Mouse (Mus musculus): ENCODE measurements around the gene Stx5a. TPM values are rescaled to one million over a fixed set of nuclear protein-coding genes. Genes with fewer than 3 reads are reported as not detected.

Stx5a gene
- polyA plus RNA-seq, 1 experiment from 2014 or later: 175 TPM

DNA sequence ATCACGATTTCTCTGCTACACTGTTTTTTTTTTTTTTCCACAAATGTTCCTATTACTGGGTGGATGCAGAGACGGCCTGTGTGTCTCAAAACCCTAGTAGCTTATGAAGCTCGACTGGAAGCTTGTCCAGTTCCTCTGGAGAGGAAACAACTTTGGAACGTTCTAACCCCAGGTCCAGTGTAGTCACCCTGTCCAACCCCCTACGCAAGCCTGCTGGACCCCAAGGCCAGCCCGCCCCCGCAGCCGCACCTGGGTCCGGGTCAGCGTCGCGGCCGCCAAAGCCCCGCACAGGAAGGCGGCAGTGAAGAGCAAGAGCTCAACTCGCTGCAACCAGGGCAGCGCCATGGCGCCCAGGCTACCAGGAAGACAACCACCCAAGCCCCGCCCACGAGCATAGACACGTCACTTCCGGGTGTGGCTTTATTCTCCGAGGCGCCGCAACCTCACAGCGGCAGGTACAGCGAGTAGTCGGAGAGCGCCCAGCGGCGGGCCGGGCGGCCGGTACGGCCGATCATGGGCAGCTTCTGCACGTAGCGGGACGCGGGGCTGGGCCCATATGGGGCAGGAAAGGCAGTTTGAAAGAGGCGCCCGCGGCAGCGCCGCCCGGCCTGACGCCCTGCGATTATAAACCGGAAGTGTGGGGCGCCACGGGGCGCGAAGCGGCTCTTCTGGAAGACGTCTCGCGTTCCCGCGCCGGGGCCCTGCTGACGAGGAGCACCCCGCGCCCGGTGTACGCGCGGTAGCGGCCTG, 33.0 kb downstream of the Stx5a start, which contains the start of gene Tmem179b:
Gene Tmem179b (minus strand): TSS at position 382 of the 750 bp plus-strand sequence.
- ATAC-seq (ENCODE audit: insufficient number of reproducible peaks, low FRiP score, low TSS enrichment, low read depth): peak; percentile 93
- Histone ChIP-seq H3K9me3 (replicated peaks) (no peaks in the 10 kb centered on the region), H3K4me2 (replicated peaks) (peak within 1 kb of the TSS; percentile 88), H3K36me3 (peaks cover 33% of the 10 kb centered on the region), H3K4me3 (replicated peaks) (peak within 1 kb of the TSS; percentile 78), H3K9ac (peak within 1 kb of the TSS; percentile 95), H3K27me3 (no peaks in the 10 kb centered on the region), H3K4me1 (peaks cover 25% of the 10 kb centered on the region), H3K27ac (replicated peaks) (peak within 1 kb of the TSS; percentile 99)
- under 1% methylated on average over 68 of the region's 68 CpGs for WGBS

DNA sequence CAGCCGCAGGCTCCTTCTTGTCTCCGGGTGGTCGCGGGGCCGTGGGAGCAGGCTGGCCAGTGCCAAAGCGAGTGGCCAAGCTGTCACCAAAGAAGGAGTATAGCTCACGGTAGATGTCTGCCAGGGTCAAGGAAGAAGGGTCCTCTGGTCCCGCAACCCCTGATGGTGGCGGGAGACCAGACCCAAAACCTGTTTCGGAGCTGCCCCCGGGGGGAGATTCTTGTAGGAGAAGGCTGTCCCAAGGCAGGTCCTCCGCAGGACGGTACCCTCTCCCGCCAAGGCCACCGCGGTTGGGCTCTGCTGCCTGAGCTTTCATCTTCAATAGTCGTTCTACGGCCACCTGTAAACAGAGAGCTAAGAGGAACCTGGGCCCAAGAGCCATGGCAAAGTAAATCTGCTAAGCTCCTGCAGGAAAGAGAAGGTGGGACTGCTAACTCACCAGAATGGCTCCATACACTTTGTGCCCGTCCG, 33.8 kb downstream of the Stx5a start:
- H3K4me2 ChIP-seq (replicated peaks): peak overlapping the region; percentile 88
- no peaks in the 10 kb centered on the region for H3K9me3 ChIP-seq (replicated peaks)
- peak overlapping the region; percentile 78 for H3K4me3 ChIP-seq (replicated peaks)
- H3K27me3 ChIP-seq: no peaks in the 10 kb centered on the region
- H3K27ac ChIP-seq (replicated peaks): peak overlapping the region; percentile 99
- H3K4me1 ChIP-seq: peaks cover 25% of the 10 kb centered on the region
- 4% methylated on average over 20 of the region's 20 CpGs for WGBS
- H3K9ac ChIP-seq: peak overlapping the region; percentile 95
- ATAC-seq (ENCODE audit: insufficient number of reproducible peaks, low FRiP score, low TSS enrichment, low read depth): peak; percentile 22
- peaks cover 30% of the 10 kb centered on the region for H3K36me3 ChIP-seq

GRCm38 (mm10) chr19:8786008-8786781, 45.0 kb downstream of the Stx5a start, which contains the start of gene Taf6l:
Gene Taf6l (minus strand): TSS chr19:8786417.
- Histone ChIP-seq H3K36me3 (peaks cover 34% of the 10 kb centered on the region), H3K4me3 (replicated peaks) (peak within 1 kb of the TSS; percentile 81), H3K9me3 (replicated peaks) (no peaks in the 10 kb centered on the region), H3K9ac (peak within 1 kb of the TSS; percentile 65), H3K27ac (replicated peaks) (peak within 1 kb of the TSS; percentile 90), H3K4me1 (peaks cover 10% of the 10 kb centered on the region), H3K4me2 (replicated peaks) (peak within 1 kb of the TSS; percentile 72), H3K27me3 (no peaks in the 10 kb centered on the region)
- WGBS: under 1% methylated on average over 32 of the region's 32 CpGs
- peak; percentile 98 for ATAC-seq (ENCODE audit: insufficient number of reproducible peaks, low FRiP score, low TSS enrichment, low read depth)

GRCm38 (mm10) chr19:8788521-8788920, 47.3 kb downstream of the Stx5a start:
- H3K4me1 ChIP-seq: peaks cover 10% of the 10 kb centered on the region
- H3K9ac ChIP-seq: no peak overlapping the region
- 24% methylated on average over 3 of the region's 3 CpGs for WGBS
- no peak overlapping the region for H3K4me3 ChIP-seq (replicated peaks)
- H3K4me2 ChIP-seq (replicated peaks): no peak overlapping the region
- no peaks in the 10 kb centered on the region for H3K9me3 ChIP-seq (replicated peaks)
- no peak for ATAC-seq (ENCODE audit: insufficient number of reproducible peaks, low FRiP score, low TSS enrichment, low read depth)
- H3K36me3 ChIP-seq: peaks cover 25% of the 10 kb centered on the region
- no peak overlapping the region for H3K27ac ChIP-seq (replicated peaks)
- H3K27me3 ChIP-seq: no peaks in the 10 kb centered on the region

- no peak overlapping the region for H3K27ac ChIP-seq (replicated peaks)
- peaks cover 10% of the 10 kb centered on the region for H3K4me1 ChIP-seq
- WGBS: 53% methylated on average over 1 of the region's 1 CpGs
- H3K9me3 ChIP-seq (replicated peaks): no peaks in the 10 kb centered on the region
- H3K4me3 ChIP-seq (replicated peaks): no peak overlapping the region
- ATAC-seq (ENCODE audit: insufficient number of reproducible peaks, low FRiP score, low TSS enrichment, low read depth): no peak
- no peaks in the 10 kb centered on the region for H3K27me3 ChIP-seq
- H3K9ac ChIP-seq: no peak overlapping the region
- peaks cover 28% of the 10 kb centered on the region for H3K36me3 ChIP-seq
- H3K4me2 ChIP-seq (replicated peaks): no peak overlapping the region
Measured at GRCm38 (mm10) chr19:8789171-8789570, 48.0 kb downstream of the Stx5a start.

- Histone ChIP-seq H3K27ac (replicated peaks) (no peak overlapping the region), H3K4me1 (peaks cover 7% of the 10 kb centered on the region), H3K36me3 (peaks cover 38% of the 10 kb centered on the region), H3K27me3 (no peaks in the 10 kb centered on the region), H3K4me3 (replicated peaks) (no peak overlapping the region), H3K4me2 (replicated peaks) (no peak overlapping the region), H3K9me3 (replicated peaks) (no peaks in the 10 kb centered on the region), H3K9ac (no peak overlapping the region)
- 80% methylated on average over 7 of the region's 7 CpGs for WGBS
- ATAC-seq (ENCODE audit: insufficient number of reproducible peaks, low FRiP score, low TSS enrichment, low read depth): no peak
Measured at GRCm38 (mm10) chr19:8790171-8790570, 49.0 kb downstream of the Stx5a start.

GRCm38 (mm10) chr19:8798264-8798946, 57.2 kb downstream of the Stx5a start, which contains the start of gene Polr2g:
Gene Polr2g (minus strand): TSS chr19:8798577.
- H3K9me3 ChIP-seq (replicated peaks): no peaks in the 10 kb centered on the region
- peak; percentile 78 for ATAC-seq (ENCODE audit: insufficient number of reproducible peaks, low FRiP score, low TSS enrichment, low read depth)
- H3K4me3 ChIP-seq (replicated peaks): peak within 1 kb of the TSS; percentile 78

DNA sequence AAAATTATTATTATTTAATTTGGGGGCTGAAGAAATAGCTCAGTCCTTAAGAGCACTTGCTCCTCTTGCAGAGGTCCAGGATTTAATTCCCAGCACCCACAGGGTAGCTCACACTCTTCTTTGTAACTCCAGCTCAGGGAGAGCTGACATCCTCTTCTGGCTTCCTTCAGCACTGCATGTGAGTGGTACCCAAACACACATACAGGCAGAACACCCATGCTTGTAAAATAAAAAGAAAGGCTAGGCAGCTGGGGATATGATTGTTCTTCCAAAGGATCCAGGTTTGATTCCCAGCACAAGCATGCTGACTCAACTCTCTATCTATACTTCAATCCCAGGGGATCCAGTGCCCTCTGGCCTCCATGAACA, 57.7 kb downstream of the Stx5a start:
- ATAC-seq (ENCODE audit: insufficient number of reproducible peaks, low FRiP score, low TSS enrichment, low read depth): no peak
- H3K4me3 ChIP-seq (replicated peaks): peak overlapping the region; percentile 78; the same call in 1 of the 2 replicates
- no peaks in the 10 kb centered on the region for H3K9me3 ChIP-seq (replicated peaks)
- peaks cover 21% of the 10 kb centered on the region for H3K4me1 ChIP-seq
- peaks cover 19% of the 10 kb centered on the region for H3K36me3 ChIP-seq
- H3K4me2 ChIP-seq (replicated peaks): peak overlapping the region; percentile 63; the same call in 1 of the 2 replicates
- H3K27ac ChIP-seq (replicated peaks): peak overlapping the region; percentile 82; the same call in 1 of the 2 replicates
- H3K27me3 ChIP-seq: no peaks in the 10 kb centered on the region
- no peak overlapping the region for H3K9ac ChIP-seq

More at GRCm38 (mm10) chr19:8798264-8798946, 57.2 kb downstream of the Stx5a start, which contains the start of gene Polr2g:
- Histone ChIP-seq H3K27me3 (no peaks in the 10 kb centered on the region), H3K9ac (peak within 1 kb of the TSS; percentile 76), H3K36me3 (peaks cover 25% of the 10 kb centered on the region), H3K27ac (replicated peaks) (peak within 1 kb of the TSS; percentile 82), H3K4me2 (replicated peaks) (peak within 1 kb of the TSS; percentile 63), H3K4me1 (peaks cover 21% of the 10 kb centered on the region)
- under 1% methylated on average over 25 of the region's 25 CpGs for WGBS

DNA sequence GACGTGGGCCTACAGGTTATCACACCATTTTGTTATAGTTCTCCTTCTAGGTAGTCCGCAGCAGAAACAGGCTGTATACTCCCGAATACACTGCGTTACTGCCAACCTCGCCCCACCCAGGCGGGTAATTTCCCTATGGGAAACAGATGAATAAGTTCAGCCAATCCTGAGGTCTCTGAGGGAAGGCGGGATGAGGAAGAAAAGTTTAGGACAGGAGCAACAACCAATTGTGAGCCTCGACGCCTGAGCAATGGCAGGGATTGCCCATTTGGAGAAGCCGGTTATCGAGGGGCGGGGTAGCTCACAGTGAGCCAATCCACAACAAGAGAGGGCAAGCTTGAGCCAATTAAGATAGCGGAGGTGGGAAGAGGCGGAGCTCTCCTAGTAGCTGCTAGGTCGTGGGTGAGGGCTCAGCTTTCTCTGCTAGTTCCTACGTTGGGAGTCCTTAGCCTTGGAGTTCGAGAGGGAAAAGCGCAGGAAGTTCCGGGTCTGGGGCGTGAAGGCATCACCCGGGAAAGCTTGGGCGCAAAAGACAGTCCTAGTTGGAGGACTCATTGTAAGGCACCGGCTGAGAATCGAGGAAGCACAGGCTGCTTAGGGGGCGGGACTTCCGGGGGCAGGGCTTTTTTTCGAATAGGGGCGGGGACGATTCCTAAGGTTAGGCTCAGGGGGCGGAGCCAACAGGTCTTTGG, 61.1 kb downstream of the Stx5a start, which contains the start of gene Zbtb3:
Gene Zbtb3 (plus strand): TSS at position 426 of the 692 bp plus-strand sequence.
- Histone ChIP-seq H3K9me3 (replicated peaks) (no peaks in the 10 kb centered on the region), H3K4me2 (replicated peaks) (peak within 1 kb of the TSS; percentile 82), H3K4me1 (peaks cover 18% of the 10 kb centered on the region), H3K27ac (replicated peaks) (peak within 1 kb of the TSS; percentile 93), H3K27me3 (no peaks in the 10 kb centered on the region), H3K36me3 (peaks cover 27% of the 10 kb centered on the region), H3K4me3 (replicated peaks) (peak within 1 kb of the TSS; percentile 64), H3K9ac (peak within 1 kb of the TSS; percentile 13; the same call in 1 of the 2 replicates)
- under 1% methylated on average over 30 of the region's 30 CpGs for WGBS
- ATAC-seq (ENCODE audit: insufficient number of reproducible peaks, low FRiP score, low TSS enrichment, low read depth): peak; percentile 97

- peaks cover 37% of the 10 kb centered on the region for H3K36me3 ChIP-seq
- no peaks in the 10 kb centered on the region for H3K27me3 ChIP-seq
- peak overlapping the region; percentile 82 for H3K4me2 ChIP-seq (replicated peaks)
- H3K4me3 ChIP-seq (replicated peaks): peak overlapping the region; percentile 64
- H3K27ac ChIP-seq (replicated peaks): peak overlapping the region; percentile 93; the same call in 1 of the 2 replicates
- H3K9ac ChIP-seq: no peak overlapping the region
- peaks cover 12% of the 10 kb centered on the region for H3K4me1 ChIP-seq
- H3K9me3 ChIP-seq (replicated peaks): no peaks in the 10 kb centered on the region
- no peak for ATAC-seq (ENCODE audit: insufficient number of reproducible peaks, low FRiP score, low TSS enrichment, low read depth)
- WGBS: 88% methylated on average over 9 of the region's 9 CpGs
Measured at GRCm38 (mm10) chr19:8803204-8803780, 62.1 kb downstream of the Stx5a start.
